Mouse (Mus musculus): ENCODE measurements around the gene Isca2. TPM values are rescaled to one million over a fixed set of nuclear protein-coding genes. Genes with fewer than 3 reads are reported as not detected.

Isca2 gene
- polyA plus RNA-seq, 2 experiments, result 54.1 to 93.0 TPM

DNA sequence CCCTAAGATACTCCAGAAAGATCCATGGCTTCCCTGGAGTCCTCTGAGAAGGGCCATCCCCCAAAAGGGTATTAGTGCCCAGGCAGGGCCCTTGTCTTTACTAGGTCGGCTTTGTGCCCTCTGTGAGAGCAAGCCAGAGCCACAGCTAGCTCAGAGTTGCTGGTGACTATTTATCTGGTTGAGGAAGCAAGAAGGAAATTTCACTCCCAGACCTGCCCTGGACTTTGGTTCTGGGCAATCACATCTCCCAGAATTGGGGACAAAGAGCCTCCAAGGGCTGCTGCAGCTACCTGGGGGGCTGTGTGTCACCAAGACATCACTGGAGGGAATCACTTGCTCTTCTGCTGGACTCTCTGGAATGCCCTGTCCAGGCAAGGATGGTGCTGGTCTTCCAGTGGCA is 33.0 kb downstream of the Isca2 start:
- Histone ChIP-seq H3K4me1 (replicated peaks; ENCODE audit: control insufficient read depth in 2 of 2, insufficient read depth in 2 of 2, low read length in 1 of 2) (no peaks in the 10 kb centered on the region), H3K27me3 (ENCODE audit: control insufficient read depth, insufficient read depth, low read length) (no peaks in the 10 kb centered on the region; the same call in 1 of the 2 replicates), H3K27ac (no peak overlapping the region), H3K36me3 (replicated peaks; ENCODE audit: control insufficient read depth, insufficient read depth, low read depth) (no peaks in the 10 kb centered on the region), H3K9ac (replicated peaks) (no peak overlapping the region), H3K4me3 (ENCODE audit: insufficient read depth in 1 of 2, low read depth in 2 of 2, low read length in 2 of 2) (no peak overlapping the region), H3K9me3 (ENCODE audit: control insufficient read depth, low read length) (no peaks in the 10 kb centered on the region), H3K4me2 (ENCODE audit: low read depth) (no peak overlapping the region)
- no peak for ATAC-seq (ENCODE audit: insufficient read depth)
- WGBS (ENCODE audit: insufficient replicate concordance), result 68% methylated on average over 1 of the region's 1 CpGs
- no peak for DNase-seq (ENCODE audit: low read depth in 3 of 3, low spot score in 3 of 3)
- TF ChIP-seq EP300 (IDR thresholded peaks at IDR 0.05; ENCODE audit: low read depth) (no peak), CTCF (IDR thresholded peaks at IDR 0.05; ENCODE audit: low read depth) (no peak)

DNA sequence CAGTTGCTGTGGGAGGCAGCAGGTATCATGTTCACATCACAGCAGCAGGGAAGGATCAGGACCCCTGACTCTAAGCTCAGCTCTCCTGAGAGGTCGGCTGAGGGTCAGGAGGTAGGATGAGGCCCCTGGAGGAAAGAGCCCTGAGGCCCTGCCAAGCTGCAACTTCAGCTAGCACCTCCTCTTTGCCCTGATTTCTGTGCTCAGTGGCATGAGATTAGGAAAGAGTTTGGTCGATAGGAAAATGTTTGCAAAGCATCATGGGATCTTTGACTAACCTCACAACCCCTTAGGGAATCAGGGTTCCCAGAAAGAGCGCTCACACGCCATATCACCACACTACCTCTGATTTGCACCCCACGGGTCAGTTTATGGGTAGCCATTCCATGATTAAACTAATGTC is 33.7 kb downstream of the Isca2 start:
- Histone ChIP-seq H3K36me3 (replicated peaks; ENCODE audit: control insufficient read depth, insufficient read depth, low read depth) (no peaks in the 10 kb centered on the region), H3K27ac (no peak overlapping the region), H3K4me3 (ENCODE audit: insufficient read depth in 1 of 2, low read depth in 2 of 2, low read length in 2 of 2) (no peak overlapping the region), H3K9me3 (ENCODE audit: control insufficient read depth, low read length) (no peaks in the 10 kb centered on the region), H3K4me1 (replicated peaks; ENCODE audit: control insufficient read depth in 2 of 2, insufficient read depth in 2 of 2, low read length in 1 of 2) (no peaks in the 10 kb centered on the region), H3K27me3 (ENCODE audit: control insufficient read depth, insufficient read depth, low read length) (no peaks in the 10 kb centered on the region; the same call in 1 of the 2 replicates), H3K9ac (replicated peaks) (no peak overlapping the region), H3K4me2 (ENCODE audit: low read depth) (no peak overlapping the region)
- ATAC-seq (ENCODE audit: insufficient read depth) (no peak), DNase-seq (ENCODE audit: low read depth in 3 of 3, low spot score in 3 of 3) (no peak)
- no peak for TF ChIP-seq CTCF (IDR thresholded peaks at IDR 0.05; ENCODE audit: low read depth)
- TF ChIP-seq EP300 (IDR thresholded peaks at IDR 0.05; ENCODE audit: low read depth), result no peak
- 44% methylated on average over 5 of the region's 5 CpGs for WGBS (ENCODE audit: insufficient replicate concordance)

DNA sequence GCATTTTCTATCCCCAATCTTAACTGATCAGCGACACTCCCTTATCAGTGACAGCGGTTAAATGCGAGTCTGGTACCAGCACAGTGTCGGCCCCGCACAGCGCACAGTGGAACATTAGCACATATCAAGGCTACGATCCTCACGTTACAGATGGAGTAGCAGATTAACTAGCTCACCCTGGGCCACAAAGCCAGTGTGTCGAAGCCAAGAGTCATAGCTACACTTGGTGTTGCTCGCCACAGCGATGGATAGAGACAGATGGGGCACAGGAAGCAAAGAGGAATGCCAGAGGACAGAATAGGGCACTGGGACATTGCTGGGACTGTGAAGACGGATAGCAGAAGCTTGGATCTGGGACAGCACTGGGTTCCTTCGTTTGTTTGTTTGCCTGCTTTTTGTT is 34.3 kb downstream of the Isca2 start:
- Histone ChIP-seq H3K9me3 (ENCODE audit: control insufficient read depth, low read length) (no peaks in the 10 kb centered on the region), H3K36me3 (replicated peaks; ENCODE audit: control insufficient read depth, insufficient read depth, low read depth) (no peaks in the 10 kb centered on the region), H3K9ac (replicated peaks) (no peak overlapping the region), H3K4me3 (ENCODE audit: insufficient read depth in 1 of 2, low read depth in 2 of 2, low read length in 2 of 2) (no peak overlapping the region), H3K27ac (no peak overlapping the region), H3K4me1 (replicated peaks; ENCODE audit: control insufficient read depth in 2 of 2, insufficient read depth in 2 of 2, low read length in 1 of 2) (no peaks in the 10 kb centered on the region), H3K27me3 (ENCODE audit: control insufficient read depth, insufficient read depth, low read length) (no peaks in the 10 kb centered on the region; the same call in 1 of the 2 replicates), H3K4me2 (ENCODE audit: low read depth) (no peak overlapping the region)
- no peak for DNase-seq (ENCODE audit: low read depth in 3 of 3, low spot score in 3 of 3)
- 60% methylated on average over 13 of the region's 13 CpGs for WGBS (ENCODE audit: insufficient replicate concordance)
- TF ChIP-seq EP300 (IDR thresholded peaks at IDR 0.05; ENCODE audit: low read depth), result no peak
- no peak for TF ChIP-seq CTCF (IDR thresholded peaks at IDR 0.05; ENCODE audit: low read depth)
- ATAC-seq (ENCODE audit: insufficient read depth), result no peak

GRCm38 (mm10) chr12:84809033-84809432 is 36.0 kb downstream of the Isca2 start:
- DNase-seq (ENCODE audit: low read depth in 3 of 3, low spot score in 3 of 3) (no peak), ATAC-seq (ENCODE audit: insufficient read depth) (no peak)
- no peaks in the 10 kb centered on the region; the same call in 1 of the 2 replicates for H3K27me3 ChIP-seq (ENCODE audit: control insufficient read depth, insufficient read depth, low read length)
- no peaks in the 10 kb centered on the region for H3K9me3 ChIP-seq (ENCODE audit: control insufficient read depth, low read length)
- WGBS (ENCODE audit: insufficient replicate concordance), result 41% methylated on average over 6 of the region's 6 CpGs
- no peak overlapping the region for H3K4me2 ChIP-seq (ENCODE audit: low read depth)
- H3K27ac ChIP-seq, result no peak overlapping the region
- no peaks in the 10 kb centered on the region for H3K4me1 ChIP-seq (replicated peaks; ENCODE audit: control insufficient read depth in 2 of 2, insufficient read depth in 2 of 2, low read length in 1 of 2)
- no peak overlapping the region for H3K4me3 ChIP-seq (ENCODE audit: insufficient read depth in 1 of 2, low read depth in 2 of 2, low read length in 2 of 2)
- no peak overlapping the region for H3K9ac ChIP-seq (replicated peaks)
- no peak for TF ChIP-seq CTCF (IDR thresholded peaks at IDR 0.05; ENCODE audit: low read depth)
- TF ChIP-seq EP300 (IDR thresholded peaks at IDR 0.05; ENCODE audit: low read depth), result no peak
- H3K36me3 ChIP-seq (replicated peaks; ENCODE audit: control insufficient read depth, insufficient read depth, low read depth), result no peaks in the 10 kb centered on the region

DNA sequence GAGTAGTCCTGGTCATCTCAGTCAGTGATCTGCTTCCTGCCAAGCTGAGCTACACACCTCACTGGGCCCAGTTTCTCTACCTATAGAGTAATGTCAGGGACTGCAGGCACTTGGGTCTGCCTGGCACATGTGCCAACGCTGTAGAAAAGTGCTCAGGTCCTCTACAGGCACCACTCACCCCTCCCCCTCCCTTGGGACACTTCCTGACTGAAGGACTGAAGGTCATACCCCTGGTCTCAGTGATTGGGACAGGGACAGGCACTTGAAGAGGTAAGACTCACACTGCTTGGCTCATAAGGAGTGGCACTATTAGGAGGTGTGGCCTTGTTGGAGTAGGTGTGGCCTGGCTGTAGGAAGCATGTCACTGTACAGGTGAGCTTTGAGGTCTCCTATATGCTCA is 37.8 kb downstream of the Isca2 start:
- H3K9ac ChIP-seq (replicated peaks), result no peak overlapping the region
- no peak for DNase-seq (ENCODE audit: low read depth in 3 of 3, low spot score in 3 of 3)
- H3K4me1 ChIP-seq (replicated peaks; ENCODE audit: control insufficient read depth in 2 of 2, insufficient read depth in 2 of 2, low read length in 1 of 2), result no peaks in the 10 kb centered on the region
- no peak overlapping the region for H3K27ac ChIP-seq
- ATAC-seq (ENCODE audit: insufficient read depth), result no peak
- H3K27me3 ChIP-seq (ENCODE audit: control insufficient read depth, insufficient read depth, low read length), result no peaks in the 10 kb centered on the region; the same call in 1 of the 2 replicates
- no peaks in the 10 kb centered on the region for H3K36me3 ChIP-seq (replicated peaks; ENCODE audit: control insufficient read depth, insufficient read depth, low read depth)
- WGBS (ENCODE audit: insufficient replicate concordance), result 69% methylated on average over 1 of the region's 1 CpGs
- no peaks in the 10 kb centered on the region for H3K9me3 ChIP-seq (ENCODE audit: control insufficient read depth, low read length)
- no peak overlapping the region for H3K4me3 ChIP-seq (ENCODE audit: insufficient read depth in 1 of 2, low read depth in 2 of 2, low read length in 2 of 2)
- TF ChIP-seq CTCF (IDR thresholded peaks at IDR 0.05; ENCODE audit: low read depth) (no peak), EP300 (IDR thresholded peaks at IDR 0.05; ENCODE audit: low read depth) (no peak)
- no peak overlapping the region for H3K4me2 ChIP-seq (ENCODE audit: low read depth)

Data from liver, embryonic 14.5 days (tissue).